Mouse (Mus musculus) lung, embryonic 14.5 days (tissue): ENCODE measurements at regions not wholly inside any gene's neighbourhood (a gene's known extent, or its start where the extent isn't known, plus 50 kb on each side); places are given as distances from the start of the nearest gene placed in this dataset.

ENCODE experiments used
- ATAC-seq: fragments of 200-750 bp; cut with Nextera tagmentation; 2 replicates; pipeline ENCODE4 v1.8.0; 2017; ENCODE audit warnings: mild to moderate bottlenecking, moderate TSS enrichment, moderate library complexity; ENCODE audit not compliant: insufficient read depth
- DNase-seq: peaks from one replicate; pipeline ENCODE4 v3.0.0-alpha.2; 2015
- H3K27ac ChIP-seq: fragments of 300-500 bp; sonication (generic); 2 replicates; pipeline ENCODE4 v1.5.1; 2014; ENCODE audit warnings: low read depth, mild to moderate bottlenecking, moderate library complexity
- H3K27me3 ChIP-seq: fragments of 300-500 bp; sonication (generic); 2 replicates; pipeline ENCODE4 v1.6.1; 2014; ENCODE audit warnings: low read length, control low read depth; ENCODE audit not compliant: insufficient read depth
- H3K36me3 ChIP-seq: fragments of 300-500 bp; sonication (generic); 2 replicates; pipeline ENCODE4 v1.6.1; 2014; ENCODE audit warnings: control low read depth; ENCODE audit not compliant: insufficient read depth
- H3K4me1 ChIP-seq: fragments of 300-500 bp; sonication (generic); 2 replicates; pipeline ENCODE4 v1.6.1; 2014; ENCODE audit warnings: antibody characterized with exemption, control low read depth; ENCODE audit not compliant: insufficient read depth
- H3K4me2 ChIP-seq: fragments of 300-500 bp; sonication (generic); 2 replicates; pipeline ENCODE4 v1.6.1; 2014; ENCODE audit warnings: mild to moderate bottlenecking
- H3K4me3 ChIP-seq: fragments of 300-500 bp; sonication (generic); 2 replicates; pipeline ENCODE4 v1.5.1; 2014; ENCODE audit warnings: low read depth, low read length
- H3K9ac ChIP-seq: fragments of 300-500 bp; sonication (generic); 2 replicates; pipeline ENCODE4 v1.6.1; 2014
- H3K9me3 ChIP-seq: fragments of 300-500 bp; sonication (generic); 2 replicates; pipeline ENCODE4 v1.6.1; 2016; ENCODE audit warnings: low read depth, low read length, control low read depth
- CTCF ChIP-seq: IDR thresholded peaks from 2 replicates; pipeline ENCODE4 v1.5.1; 2016; ENCODE audit warnings: antibody characterized with exemption, low read depth
- WGBS: fragments of 180-500 bp; shearing (Covaris S2); extraction: QIAGEN DNeasy Blood & Tissue Kit; methylation state at CpG from one replicate; pipeline ENCODE4 v1.1.7; 2014; 5-methylcytosine and 5-hydroxymethylcytosine counted together

DNA sequence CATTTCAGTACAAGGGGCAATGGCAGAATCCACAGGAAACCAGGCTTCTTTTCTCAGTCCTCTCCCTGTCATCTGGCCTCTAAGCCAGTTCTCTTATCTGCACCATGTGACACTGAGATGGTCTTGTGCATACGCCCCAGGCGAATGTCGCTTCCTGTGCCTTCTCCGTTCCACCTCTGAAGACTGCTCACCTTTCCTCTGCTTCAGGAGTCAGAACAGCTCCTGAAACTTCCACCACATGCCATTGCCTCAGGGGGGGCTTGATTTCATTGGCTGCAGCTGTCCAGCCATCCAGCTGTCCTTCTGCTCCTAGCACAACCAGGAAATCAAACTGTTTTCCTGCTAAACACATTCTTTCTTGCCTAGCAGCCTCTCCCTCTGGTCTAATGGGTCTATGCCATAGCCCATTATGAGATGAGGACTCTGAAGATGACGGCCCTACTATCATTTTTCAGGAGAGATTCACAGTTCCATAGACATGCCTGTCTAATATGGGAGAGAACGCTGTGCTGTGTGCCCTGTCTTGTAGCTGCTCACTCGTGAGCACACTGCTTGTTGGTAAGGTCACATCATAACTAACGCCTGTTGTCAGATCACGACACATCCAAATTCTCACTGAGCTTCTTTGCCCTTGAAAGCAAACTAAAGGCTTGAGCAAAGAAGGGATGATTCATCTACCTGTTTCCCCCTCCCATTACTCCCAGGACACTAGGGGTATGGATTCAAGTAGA, 129.9 kb upstream of the Fmo9 start:
- Histone ChIP-seq H3K9me3 (no peaks in the 10 kb centered on the region), H3K4me1 (no peaks in the 10 kb centered on the region), H3K27me3 (no peaks in the 10 kb centered on the region), H3K27ac (no peak overlapping the region), H3K9ac (no peak overlapping the region), H3K4me3 (no peak overlapping the region), H3K4me2 (no peak overlapping the region), H3K36me3 (no peaks in the 10 kb centered on the region)
- no peak for TF ChIP-seq CTCF
- ATAC-seq (peak; percentile 49; the same call in 1 of the 2 replicates), DNase-seq (no peak)
- WGBS = 47% methylated on average over 9 of the region's 9 CpGs

DNA sequence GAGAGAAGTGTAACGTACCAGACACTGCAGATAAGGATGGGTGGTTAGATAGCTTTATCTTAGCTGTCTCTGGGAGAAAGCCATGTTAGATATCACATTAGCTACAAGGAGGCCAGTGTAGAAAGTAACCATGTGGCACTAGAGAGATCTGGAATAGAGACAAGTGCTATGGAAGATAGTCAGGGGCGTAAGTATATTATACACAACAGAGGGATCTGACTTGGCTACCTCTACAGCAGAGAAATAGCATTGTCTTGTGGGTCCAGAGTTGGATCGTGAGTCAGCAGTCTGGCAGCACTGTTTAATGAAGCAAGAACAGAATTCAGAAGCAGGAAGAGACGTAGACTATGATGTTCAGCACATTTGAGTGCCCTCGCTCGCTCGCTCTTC, 130.4 kb upstream of the Fmo9 start:
- ATAC-seq (no peak), DNase-seq (no peak)
- H3K27ac ChIP-seq = no peak overlapping the region
- H3K27me3 ChIP-seq = no peaks in the 10 kb centered on the region
- H3K9ac ChIP-seq = no peak overlapping the region
- no peak for TF ChIP-seq CTCF
- H3K4me1 ChIP-seq = no peaks in the 10 kb centered on the region
- H3K9me3 ChIP-seq = no peaks in the 10 kb centered on the region
- no peak overlapping the region for H3K4me2 ChIP-seq
- no peaks in the 10 kb centered on the region for H3K36me3 ChIP-seq
- WGBS = 79% methylated on average over 7 of the region's 7 CpGs
- no peak overlapping the region for H3K4me3 ChIP-seq

DNA sequence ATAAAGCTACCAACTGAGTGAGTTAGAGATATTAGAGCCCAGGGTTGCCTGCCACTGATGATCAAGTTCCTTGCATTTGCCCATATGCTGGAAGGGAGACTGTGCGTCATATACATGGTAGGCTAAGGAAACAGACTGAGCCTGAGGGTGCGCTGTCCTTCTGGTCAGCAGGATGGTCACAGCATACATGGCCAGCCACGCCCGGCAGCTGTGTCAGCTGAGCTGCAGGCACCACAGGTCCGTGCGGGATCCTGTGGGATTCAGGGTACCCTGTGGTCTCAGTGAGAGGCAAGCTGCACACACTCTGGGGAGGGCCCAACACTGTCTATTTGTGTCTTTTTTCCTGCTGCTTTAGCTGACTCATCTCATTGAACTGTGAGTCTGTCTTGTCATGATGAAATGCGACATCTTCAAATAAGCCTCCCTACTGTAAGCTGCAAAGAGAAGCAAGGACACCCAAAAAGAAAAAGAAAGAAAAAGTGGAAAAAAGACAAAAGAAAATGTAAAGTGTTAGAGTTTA, 131.3 kb upstream of the Fmo9 start:
- no peak overlapping the region for H3K27ac ChIP-seq
- no peak overlapping the region for H3K4me3 ChIP-seq
- WGBS = 83% methylated on average over 7 of the region's 7 CpGs
- ATAC-seq (no peak), DNase-seq (no peak)
- H3K4me2 ChIP-seq = no peak overlapping the region
- no peaks in the 10 kb centered on the region for H3K9me3 ChIP-seq
- no peak overlapping the region for H3K9ac ChIP-seq
- no peak for TF ChIP-seq CTCF
- H3K36me3 ChIP-seq = no peaks in the 10 kb centered on the region
- no peaks in the 10 kb centered on the region for H3K27me3 ChIP-seq
- H3K4me1 ChIP-seq = no peaks in the 10 kb centered on the region

DNA sequence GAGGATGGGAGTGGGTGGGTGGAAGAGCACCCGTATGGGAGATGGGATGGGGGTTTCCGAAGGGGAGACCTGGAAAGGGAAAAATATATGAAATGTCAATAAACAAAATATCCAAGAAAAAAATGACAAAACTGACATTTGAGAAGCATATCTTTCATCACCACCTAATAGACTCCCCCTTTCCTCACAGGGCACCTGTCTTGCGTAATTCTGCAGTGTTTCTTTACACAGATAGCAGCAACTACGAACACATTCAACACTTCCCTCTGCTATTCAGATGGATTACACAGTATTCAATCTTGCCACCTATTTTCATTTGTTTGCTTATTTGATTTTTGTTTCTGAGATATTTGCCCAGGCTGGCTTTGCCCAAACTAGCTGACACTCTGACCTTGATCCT, 136.3 kb upstream of the Fmo9 start:
- TF ChIP-seq CTCF = no peak
- WGBS = 82% methylated on average over 4 of the region's 4 CpGs
- no peaks in the 10 kb centered on the region for H3K36me3 ChIP-seq

DNA sequence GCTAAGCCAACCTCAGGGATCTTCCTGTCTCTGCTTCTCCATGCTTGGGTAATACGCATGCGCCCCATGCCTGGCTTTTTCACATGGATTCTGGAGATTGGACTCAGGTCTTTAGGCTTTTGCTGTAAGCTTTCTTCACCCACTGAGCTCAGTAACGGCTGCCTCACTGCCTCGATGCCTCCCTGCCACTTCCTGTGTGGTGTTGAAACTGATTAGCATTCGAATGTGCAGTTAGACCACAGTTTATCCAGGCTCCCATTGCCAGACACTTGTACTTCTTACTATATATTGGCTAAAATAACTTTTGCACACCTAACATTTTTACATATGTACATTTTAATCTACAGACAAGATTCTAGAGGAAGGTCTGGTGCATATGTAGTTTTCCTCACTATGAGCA, 137.0 kb upstream of the Fmo9 start:
- no peak overlapping the region for H3K9ac ChIP-seq
- no peaks in the 10 kb centered on the region for H3K27me3 ChIP-seq
- TF ChIP-seq CTCF = no peak
- no peak for DNase-seq
- peak overlapping the region; percentile 55 for H3K27ac ChIP-seq
- no peaks in the 10 kb centered on the region for H3K4me1 ChIP-seq
- no peak overlapping the region for H3K4me2 ChIP-seq
- 67% methylated on average over 5 of the region's 5 CpGs for WGBS
- no peaks in the 10 kb centered on the region for H3K9me3 ChIP-seq
- no peak for ATAC-seq
- H3K36me3 ChIP-seq = no peaks in the 10 kb centered on the region
- H3K4me3 ChIP-seq = no peak overlapping the region

More for the DNA sequence above, 136.3 kb upstream of the Fmo9 start:
- no peak overlapping the region for H3K4me3 ChIP-seq
- DNase-seq (no peak), ATAC-seq (no peak)
- no peaks in the 10 kb centered on the region for H3K4me1 ChIP-seq
- H3K9ac ChIP-seq = no peak overlapping the region
- H3K27me3 ChIP-seq = no peaks in the 10 kb centered on the region
- no peak overlapping the region for H3K4me2 ChIP-seq
- H3K27ac ChIP-seq = no peak overlapping the region
- H3K9me3 ChIP-seq = no peaks in the 10 kb centered on the region

DNA sequence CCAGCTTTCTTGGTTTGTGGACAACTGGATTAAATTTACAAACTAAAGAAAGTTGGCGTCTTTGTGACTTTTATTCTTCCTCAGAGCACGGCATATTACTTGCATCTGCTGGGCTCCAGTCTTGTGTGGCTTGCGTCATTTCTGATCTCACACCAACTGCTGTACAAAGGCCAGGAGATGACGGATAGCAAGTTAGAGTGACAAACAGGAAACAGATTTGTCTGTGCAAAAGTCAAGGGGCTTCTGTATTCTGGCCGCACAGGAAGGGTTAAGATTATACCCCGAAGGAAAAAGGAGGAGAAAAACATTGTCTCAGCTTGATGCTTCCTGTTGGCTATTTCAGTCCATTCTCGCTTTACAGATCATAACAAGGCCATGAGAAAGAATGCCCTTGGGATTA, 137.8 kb upstream of the Fmo9 start:
- Histone ChIP-seq H3K4me3 (no peak overlapping the region), H3K27me3 (no peaks in the 10 kb centered on the region), H3K4me2 (no peak overlapping the region), H3K36me3 (no peaks in the 10 kb centered on the region), H3K9me3 (no peaks in the 10 kb centered on the region), H3K9ac (no peak overlapping the region), H3K4me1 (no peaks in the 10 kb centered on the region), H3K27ac (peak overlapping the region; percentile 55)
- WGBS = 46% methylated on average over 7 of the region's 7 CpGs
- DNase-seq (peak; percentile 54), ATAC-seq (no peak)
- no peak for TF ChIP-seq CTCF

DNA sequence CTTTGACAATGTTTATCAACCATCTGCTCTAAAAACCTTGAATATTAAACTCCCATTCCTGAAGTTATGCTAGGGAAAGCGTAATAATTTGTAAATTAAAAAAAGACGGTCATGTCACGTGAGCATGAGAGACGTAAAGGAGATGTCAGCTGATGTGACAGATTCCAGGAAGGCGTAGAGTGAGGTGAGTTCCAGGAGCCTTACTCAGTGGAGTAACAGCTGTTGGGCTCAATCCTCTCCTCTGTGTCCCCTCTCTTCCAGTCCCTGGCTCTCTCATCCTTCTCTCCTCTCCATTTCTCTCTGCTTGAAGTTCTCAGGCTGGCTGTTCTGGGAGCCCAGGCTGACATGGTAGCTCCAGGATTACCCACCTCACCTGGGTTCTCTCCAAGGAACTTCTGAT, 138.4 kb upstream of the Fmo9 start:
- Histone ChIP-seq H3K27me3 (no peaks in the 10 kb centered on the region), H3K9me3 (no peaks in the 10 kb centered on the region), H3K4me3 (no peak overlapping the region), H3K4me1 (no peaks in the 10 kb centered on the region), H3K9ac (no peak overlapping the region), H3K4me2 (no peak overlapping the region), H3K27ac (no peak overlapping the region), H3K36me3 (no peaks in the 10 kb centered on the region)
- WGBS = 84% methylated on average over 5 of the region's 5 CpGs
- no peak for TF ChIP-seq CTCF
- no peak for ATAC-seq
- no peak for DNase-seq
